Mouse (Mus musculus) CD4-positive, CD25-positive, alpha-beta regulatory T cell, adult 2 months (primary cell): ENCODE measurements at regions not wholly inside any gene's neighbourhood (a gene's known extent, or its start where the extent isn't known, plus 50 kb on each side); places are given as distances from the start of the nearest gene placed in this dataset.
"Not testable (repeated sequence)": the region's sequence is repeated elsewhere in the genome, so short reads cannot be mapped to it uniquely, and the experiment has no call there.

Experiments
- DNase-seq: peaks from one replicate; pipeline ENCODE4 v3.0.0-alpha.2; 2012; ENCODE audit warnings: low read depth, low spot score

- DNase-seq: not testable (repeated sequence)
These were observed 530.3 kb downstream of the Dad1 start for GRCm38 (mm10) chr14:53723611-53724010.

DNA sequence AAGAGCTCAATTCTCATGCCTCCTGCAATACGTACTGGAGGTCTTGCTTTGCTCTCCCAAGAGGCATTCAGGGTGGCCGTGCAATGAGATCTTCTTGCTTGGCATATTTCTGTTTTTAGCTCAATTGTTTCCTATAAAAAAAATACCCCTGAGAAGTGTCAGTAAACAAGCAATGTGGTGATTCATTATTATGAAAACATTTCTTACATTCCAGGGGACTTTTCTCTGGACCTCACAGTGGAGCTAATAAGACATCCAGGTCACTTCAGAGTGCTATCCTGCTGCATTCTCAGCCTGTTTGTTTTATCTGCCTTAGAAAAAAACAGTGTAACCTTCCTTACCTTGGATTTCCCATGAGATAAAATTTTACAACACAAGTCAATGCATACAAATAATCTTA is 532.0 kb downstream of the Dad1 start:
- not testable (repeated sequence) for DNase-seq

- DNase-seq: peak; percentile 62
These were observed 544.3 kb downstream of the Dad1 start for GRCm38 (mm10) chr14:53709627-53710026.

DNA sequence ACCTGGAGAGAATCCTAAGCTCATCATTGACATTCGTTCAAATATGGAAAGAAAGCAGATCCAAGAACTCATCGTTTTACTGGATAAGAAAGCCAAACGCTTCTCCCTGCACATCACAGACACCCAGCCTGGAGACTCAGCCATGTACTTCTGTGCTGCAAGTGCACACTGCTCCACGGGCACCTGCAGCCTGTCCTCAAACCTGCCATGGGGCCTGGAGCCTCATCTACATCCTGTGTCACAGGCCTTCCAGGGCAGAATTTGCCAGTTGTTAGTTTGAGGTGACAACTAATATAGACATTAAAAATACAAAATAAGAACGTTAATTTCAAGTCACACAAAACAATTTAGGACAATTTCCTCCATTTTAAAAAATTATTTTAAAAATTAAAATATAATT is 549.6 kb downstream of the Dad1 start:
- DNase-seq: not testable (repeated sequence)

DNA sequence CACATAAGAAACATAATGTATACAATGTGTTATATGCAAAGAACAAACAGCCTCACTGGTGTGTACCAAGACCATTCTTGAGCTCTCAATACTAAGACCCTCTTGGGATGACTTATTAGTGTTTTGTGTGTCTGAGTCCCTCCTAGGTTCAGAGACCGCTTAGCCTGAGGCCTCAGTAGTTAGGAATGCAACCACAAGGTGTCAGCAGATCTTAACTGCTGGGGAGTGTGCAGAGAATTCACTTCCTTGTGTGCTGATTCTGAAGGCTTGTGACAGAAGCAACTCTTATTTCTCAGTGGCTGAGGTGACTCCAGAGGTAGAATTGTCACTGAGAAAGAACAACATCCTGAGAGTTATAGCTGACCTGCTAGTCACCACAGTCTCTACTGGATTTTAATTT is 550.3 kb downstream of the Dad1 start:
- peak; percentile 11 for DNase-seq

- DNase-seq: not testable (repeated sequence)
These were observed 569.8 kb downstream of the Dad1 start for GRCm38 (mm10) chr14:53684100-53684499.

- DNase-seq: peak; percentile 61
These were observed 570.4 kb downstream of the Dad1 start for GRCm38 (mm10) chr14:53683361-53684015.

DNA sequence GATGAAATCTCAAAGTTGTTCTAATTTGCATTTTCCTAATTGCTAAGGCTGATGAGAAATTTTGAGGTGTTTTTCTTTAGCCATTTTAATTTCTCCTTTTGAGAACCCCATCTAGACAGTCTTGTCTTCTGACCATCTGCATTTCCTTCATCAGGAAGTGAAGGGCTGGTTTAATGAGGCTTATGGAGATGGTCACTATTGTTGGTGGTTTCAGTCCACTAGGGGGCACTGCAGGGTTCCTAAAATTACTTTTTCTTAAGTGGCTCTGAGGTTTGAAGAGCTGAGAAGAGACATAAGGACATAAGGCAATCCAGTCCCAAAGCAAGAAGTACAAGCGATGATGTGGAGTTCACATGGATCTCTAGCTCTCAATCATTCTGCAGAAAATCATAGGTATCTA is 571.2 kb downstream of the Dad1 start:
- DNase-seq: not testable (repeated sequence)

- not testable (repeated sequence) for DNase-seq
These were observed 572.6 kb downstream of the Dad1 start for GRCm38 (mm10) chr14:53681320-53681719.

GRCm38 (mm10) chr14:53665681-53666080 is 588.2 kb downstream of the Dad1 start:
- DNase-seq: peak; percentile 64

- DNase-seq: not testable (repeated sequence)
These were observed 591.1 kb downstream of the Dad1 start for GRCm38 (mm10) chr14:53662700-53663355.

- DNase-seq: peak; percentile 11
These were observed 599.2 kb downstream of the Dad1 start for GRCm38 (mm10) chr14:53654669-53655068.

DNA sequence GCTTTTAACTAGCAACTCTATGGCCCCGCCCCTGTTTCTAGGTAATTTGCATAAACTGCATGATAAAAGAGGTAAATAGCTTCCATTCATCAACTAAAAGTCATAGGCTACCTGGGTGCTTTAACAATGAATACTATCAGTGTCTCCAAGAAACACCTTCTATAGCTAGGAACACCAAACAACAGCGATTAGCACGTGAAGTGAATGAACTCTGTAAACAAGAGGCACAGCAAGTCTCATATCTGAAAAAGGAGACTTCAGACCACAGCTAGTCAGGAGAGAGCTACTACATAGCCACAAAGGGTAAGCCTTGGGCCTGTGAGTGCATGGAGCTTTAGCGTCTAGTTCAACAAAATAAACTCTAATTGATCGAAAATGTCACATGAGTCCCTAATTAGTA is 602.8 kb downstream of the Dad1 start:
- DNase-seq: not testable (repeated sequence)

DNA sequence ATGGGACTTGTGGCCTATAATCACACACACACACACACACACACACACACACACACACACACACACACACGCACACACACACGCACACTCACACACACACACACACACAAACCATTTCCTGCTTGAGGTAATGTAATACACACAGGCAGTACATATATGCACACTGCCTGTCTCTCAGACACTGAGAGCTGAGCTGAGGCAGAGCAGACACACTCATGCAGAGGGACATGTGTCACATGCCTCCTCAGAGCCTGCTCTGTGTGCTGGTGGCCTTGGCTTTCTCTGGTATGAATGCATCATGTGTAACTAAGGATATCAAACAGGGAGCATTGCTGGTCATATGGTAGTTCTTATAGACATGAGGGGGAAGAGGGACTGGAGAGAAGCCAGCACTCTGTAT is 604.7 kb downstream of the Dad1 start:
- DNase-seq: not testable (repeated sequence)

DNA sequence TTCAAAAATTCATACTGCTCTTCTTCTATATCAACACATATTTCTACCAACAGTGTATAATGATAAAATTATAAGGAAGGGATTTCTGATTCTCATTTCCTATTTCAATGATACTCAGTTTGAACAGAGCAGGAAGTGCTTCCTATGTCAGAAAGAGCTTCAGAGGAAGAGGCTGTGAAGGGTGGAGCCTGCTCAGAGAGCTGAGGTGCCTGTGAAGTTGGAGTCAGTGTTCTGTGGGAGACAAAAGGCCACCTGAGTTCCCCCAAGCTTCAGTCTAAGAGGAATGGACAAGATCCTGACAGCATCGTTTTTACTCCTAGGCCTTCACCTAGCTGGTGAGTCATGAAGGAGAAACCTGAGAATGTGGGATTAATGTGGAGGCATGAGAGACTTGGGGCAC is 613.5 kb downstream of the Dad1 start:
- peak; percentile 16 for DNase-seq

DNA sequence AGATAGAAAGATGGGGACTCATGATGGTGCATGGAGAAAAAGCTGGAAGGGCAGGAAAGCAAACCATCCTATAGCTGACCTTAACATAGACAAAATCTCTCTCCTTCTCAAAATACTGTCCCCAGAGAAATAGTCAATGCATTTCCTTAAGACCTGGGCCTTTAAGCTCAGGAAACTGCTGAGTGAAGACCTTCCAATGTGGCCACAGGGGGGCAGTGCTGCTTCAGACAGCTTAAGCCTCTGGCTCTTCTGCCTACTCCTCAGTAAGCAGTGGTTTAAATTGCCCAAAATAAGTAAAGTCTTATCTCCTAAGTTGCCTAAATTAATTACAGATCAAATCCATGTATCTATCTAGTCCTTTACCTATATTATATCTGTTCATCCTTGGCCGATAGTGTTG is 616.2 kb downstream of the Dad1 start:
- peak; percentile 73 for DNase-seq

GRCm38 (mm10) chr14:53635206-53635605 is 618.7 kb downstream of the Dad1 start:
- DNase-seq: not testable (repeated sequence)

DNA sequence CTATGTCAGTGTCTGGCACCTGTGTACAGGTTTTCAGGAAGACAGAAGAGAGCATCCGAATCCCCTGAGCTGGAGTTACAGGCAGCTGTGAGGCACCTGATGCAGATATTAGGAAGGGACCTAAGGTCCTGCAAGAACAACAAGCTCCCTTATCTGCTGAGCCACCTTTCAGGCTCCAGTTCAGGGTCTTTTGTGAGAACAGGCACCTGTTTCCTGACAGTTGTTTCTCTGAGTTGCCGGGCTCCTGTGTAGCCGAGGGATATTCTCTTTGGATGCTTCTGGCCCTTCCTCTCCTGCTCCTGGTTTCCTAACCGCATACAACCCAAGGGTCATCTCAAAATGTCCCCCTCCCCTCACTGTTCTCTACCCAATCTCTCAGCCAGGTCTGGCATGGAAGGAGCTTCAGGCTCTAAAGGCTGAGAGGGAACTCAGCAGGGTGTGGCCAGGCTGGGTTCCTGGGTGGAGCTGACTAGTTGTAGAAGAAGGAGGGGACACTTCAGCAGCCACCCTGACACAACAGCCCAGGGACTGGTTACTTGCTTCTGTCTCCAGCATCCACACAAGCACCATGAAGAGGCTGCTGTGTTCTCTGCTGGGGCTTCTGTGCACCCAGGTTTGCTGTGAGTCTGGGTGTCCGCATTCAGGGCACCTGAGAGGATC is 619.5 kb downstream of the Dad1 start:
- DNase-seq: peak; percentile 29

GRCm38 (mm10) chr14:53633743-53634142 is 620.2 kb downstream of the Dad1 start:
- not testable (repeated sequence) for DNase-seq

DNA sequence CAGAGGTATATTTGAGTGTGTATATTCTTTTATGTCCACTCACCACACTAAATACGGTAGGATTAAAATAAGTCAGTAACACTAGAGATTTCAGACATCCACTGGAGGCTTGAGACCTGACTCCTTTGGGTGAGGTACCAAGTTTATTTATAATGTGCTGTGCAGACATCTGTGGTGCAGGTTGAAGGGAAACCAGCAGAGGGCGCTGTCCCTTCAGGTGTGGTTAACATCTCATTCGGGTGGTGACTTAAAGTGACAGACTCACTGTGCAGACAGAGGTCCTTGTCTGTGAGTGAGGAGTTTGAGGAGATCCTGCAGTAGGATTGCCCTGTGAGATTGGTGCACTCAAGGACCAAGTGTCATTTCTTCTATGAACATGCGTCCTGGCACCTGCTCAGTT is 632.5 kb downstream of the Dad1 start:
- DNase-seq: peak; percentile 33

GRCm38 (mm10) chr14:53616061-53616460 is 637.8 kb downstream of the Dad1 start:
- peak; percentile 18 for DNase-seq

GRCm38 (mm10) chr14:53614341-53614740 is 639.6 kb downstream of the Dad1 start:
- DNase-seq: peak; percentile 72

DNA sequence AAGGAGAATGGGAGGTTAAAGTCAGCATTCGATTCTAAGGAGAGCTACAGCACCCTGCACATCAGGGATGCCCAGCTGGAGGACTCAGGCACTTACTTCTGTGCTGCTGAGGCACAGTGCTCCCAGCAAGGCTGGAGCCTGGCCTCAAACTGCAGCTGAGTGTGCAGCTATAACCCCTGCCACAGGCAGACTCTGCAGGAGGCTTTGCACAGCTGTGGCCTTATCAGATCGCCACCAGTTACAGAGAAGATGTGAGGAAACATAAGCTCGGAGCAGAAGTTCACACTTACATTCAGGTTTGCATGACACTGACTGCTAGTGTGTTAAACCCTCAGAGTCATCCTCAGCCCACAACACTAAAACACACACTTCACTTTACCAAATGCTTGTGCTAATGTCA is 654.6 kb downstream of the Dad1 start:
- DNase-seq: not testable (repeated sequence)
